Mouse (Mus musculus) C2C12 (cell line): ENCODE measurements around the gene Zfp316. TPM values are rescaled to one million over a fixed set of nuclear protein-coding genes. Genes with fewer than 3 reads are reported as not detected.

ENCODE experiments used
- H3K27me3 ChIP-seq: one replicate; pipeline ENCODE4 v1.6.1; 2011; ENCODE audit not compliant: control insufficient read depth, insufficient read depth, insufficient read length
- H3K36me3 ChIP-seq: one replicate; pipeline ENCODE4 v1.6.1; 2011; ENCODE audit not compliant: control insufficient read depth, insufficient read depth
- H3K4me3 ChIP-seq: one replicate; pipeline ENCODE4 v1.5.1; 2011; ENCODE audit warnings: mild to moderate bottlenecking, control low read depth; ENCODE audit not compliant: poor library complexity, insufficient read depth, severe bottlenecking
- H3K79me2 ChIP-seq: one replicate; pipeline ENCODE4 v1.6.1; 2011; ENCODE audit not compliant: control insufficient read depth, insufficient read depth
- H3K79me3 ChIP-seq: one replicate; pipeline ENCODE4 v1.6.1; 2011; ENCODE audit warnings: low read depth, control low read depth
- H3ac ChIP-seq: one replicate; pipeline ENCODE3; 2011; ENCODE audit warnings: low read depth; ENCODE audit not compliant: control insufficient read depth, insufficient read length
- CEBPB ChIP-seq: IDR thresholded peaks from one replicate; pipeline ENCODE4 v1.6.1; 2011; ENCODE audit warnings: low read depth, mild to moderate bottlenecking, control low read depth, moderate library complexity
- CTCF ChIP-seq: IDR thresholded peaks from one replicate; pipeline ENCODE4 v1.5.1; 2011; ENCODE audit not compliant: control insufficient read depth, insufficient read depth, insufficient read length
- FOSL1 ChIP-seq: IDR thresholded peaks from one replicate; pipeline ENCODE4 v1.8.0; 2011; ENCODE audit warnings: mild to moderate bottlenecking, low read length; ENCODE audit not compliant: poor library complexity, insufficient read depth, severe bottlenecking
- MAX ChIP-seq: IDR thresholded peaks from one replicate; pipeline ENCODE4 v1.6.1; 2011; ENCODE audit warnings: mild to moderate bottlenecking, control low read depth
- MYOD1 ChIP-seq: IDR thresholded peaks from one replicate; pipeline ENCODE4 v1.6.1; 2011; ENCODE audit warnings: low read depth; ENCODE audit not compliant: control insufficient read depth, insufficient read length
- MYOG ChIP-seq: IDR thresholded peaks from one replicate; pipeline ENCODE4 v1.6.1; 2011; ENCODE audit not compliant: control insufficient read depth, insufficient read length; ENCODE audit errors: extremely low read depth
- USF1 ChIP-seq: IDR thresholded peaks from one replicate; pipeline ENCODE4 v1.6.1; 2011; ENCODE audit warnings: low read depth, mild to moderate bottlenecking, control low read depth, moderate library complexity
- polyA plus RNA-seq: library from polyadenylated mRNA; unstranded; fragments of >200 nt; fragmentation: generic; extraction: Trizol; gene quantifications from one replicate; pipeline ENCODE4 v1.2.1, GENCODE M21; 2012; ENCODE audit warnings: missing spikeins

Gene Zfp316
- polyA plus RNA-seq, 1 experiment, result 3.8 TPM

DNA sequence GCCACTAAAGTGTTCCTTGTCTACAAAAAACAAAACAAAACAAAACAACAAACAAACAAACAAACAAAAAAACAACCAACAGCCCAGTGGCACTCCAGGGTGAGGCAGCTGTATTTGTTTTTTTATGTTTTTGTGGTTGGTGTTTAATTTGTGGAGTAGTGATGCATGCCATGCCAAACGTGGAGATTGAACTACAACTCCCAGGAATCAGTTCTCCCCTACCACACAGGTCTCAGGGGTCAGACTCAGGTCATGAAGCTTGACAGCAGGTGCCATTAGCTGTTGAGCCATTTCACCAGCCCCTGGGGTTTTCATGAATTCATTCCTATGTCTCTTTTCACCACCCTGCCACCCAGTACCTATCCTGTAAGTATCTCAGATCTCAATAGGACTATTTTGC, 4.4 kb downstream of the Zfp316 start:
- H3ac ChIP-seq, result no peak overlapping the region
- H3K79me2 ChIP-seq, result peaks cover 6% of the 10 kb centered on the region
- peaks cover 1% of the 10 kb centered on the region for H3K79me3 ChIP-seq
- no peak overlapping the region for H3K4me3 ChIP-seq
- peaks cover 5% of the 10 kb centered on the region for H3K36me3 ChIP-seq
- TF ChIP-seq USF1, result no peak
- no peaks in the 10 kb centered on the region for H3K27me3 ChIP-seq

DNA sequence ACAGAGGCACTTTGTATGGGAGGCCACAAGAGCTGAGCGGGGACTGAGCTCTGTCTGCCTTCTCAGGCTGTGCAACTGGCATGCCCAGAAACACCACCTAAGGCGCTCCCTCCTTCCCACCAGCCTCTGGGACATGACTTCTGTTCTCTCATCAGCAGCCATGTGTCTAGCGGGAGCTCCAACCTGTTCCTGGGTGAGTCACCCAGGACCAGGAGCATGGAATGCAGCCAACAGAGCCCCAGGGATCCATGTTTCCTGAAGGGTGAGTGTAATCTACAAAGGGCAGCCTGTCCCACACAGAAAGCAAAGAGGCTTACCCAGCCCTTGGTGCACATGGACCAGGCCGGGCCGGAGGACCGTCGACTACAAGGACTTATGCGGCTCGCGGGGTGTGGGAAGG, 5.1 kb downstream of the Zfp316 start:
- no peaks in the 10 kb centered on the region for H3K79me3 ChIP-seq
- H3ac ChIP-seq, result no peak overlapping the region
- H3K79me2 ChIP-seq, result no peaks in the 10 kb centered on the region
- TF ChIP-seq CTCF (no peak), MYOG (no peak), MYOD1 (no peak), USF1 (no peak)
- H3K27me3 ChIP-seq, result no peaks in the 10 kb centered on the region
- peaks cover 5% of the 10 kb centered on the region for H3K36me3 ChIP-seq
- no peak overlapping the region for H3K4me3 ChIP-seq

DNA sequence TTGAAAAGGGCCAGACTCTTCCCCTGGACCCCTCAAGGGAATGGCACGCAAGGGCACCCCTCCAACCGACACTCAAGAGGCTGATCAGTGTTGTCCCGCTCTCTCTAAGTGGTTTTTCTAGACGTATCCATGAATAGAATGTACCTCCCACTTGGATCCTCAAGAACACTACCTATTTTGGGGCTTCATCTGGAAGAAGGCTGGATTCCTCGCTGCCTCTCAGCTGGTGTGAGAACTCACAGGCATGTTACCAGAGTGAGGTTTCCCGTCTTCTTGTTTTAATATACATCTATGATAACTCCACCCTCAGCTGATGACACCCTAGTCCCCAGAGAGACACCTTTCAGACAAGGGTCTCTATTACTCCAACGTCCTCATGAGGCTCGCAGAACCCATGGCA, 8.2 kb downstream of the Zfp316 start:
- TF ChIP-seq CEBPB (no peak), USF1 (no peak), FOSL1 (no peak)
- no peaks in the 10 kb centered on the region for H3K27me3 ChIP-seq
- H3K4me3 ChIP-seq, result no peak overlapping the region
- H3K79me3 ChIP-seq, result no peaks in the 10 kb centered on the region
- peaks cover 5% of the 10 kb centered on the region for H3K36me3 ChIP-seq
- H3ac ChIP-seq, result no peak overlapping the region
- no peaks in the 10 kb centered on the region for H3K79me2 ChIP-seq

DNA sequence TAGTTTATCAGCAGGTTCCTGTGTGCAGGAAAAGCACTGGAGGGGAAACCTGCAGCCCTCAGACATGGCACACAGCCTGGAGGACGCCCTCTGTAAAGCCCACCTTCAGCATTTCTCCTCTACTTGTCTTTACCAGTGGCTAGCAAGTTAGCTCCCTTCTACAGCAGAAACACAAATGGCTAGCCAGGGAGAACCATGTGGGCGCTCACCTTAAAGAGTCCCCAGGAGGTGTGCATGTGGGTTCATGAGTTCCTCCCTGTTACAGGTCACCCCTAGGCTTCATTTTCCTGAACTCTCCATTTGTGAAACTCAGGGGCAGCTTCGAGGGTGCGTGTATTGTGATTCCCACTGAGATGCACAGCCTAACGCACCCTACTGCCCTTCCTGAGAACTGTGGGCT, 14.0 kb downstream of the Zfp316 start:
- no peak overlapping the region for H3ac ChIP-seq
- no peak overlapping the region for H3K4me3 ChIP-seq
- H3K27me3 ChIP-seq, result no peaks in the 10 kb centered on the region
- peaks cover 9% of the 10 kb centered on the region for H3K36me3 ChIP-seq
- TF ChIP-seq MYOD1, result no peak
- TF ChIP-seq CEBPB, result no peak
- no peak for TF ChIP-seq CTCF
- TF ChIP-seq MYOG, result no peak
- no peak for TF ChIP-seq FOSL1
- no peak for TF ChIP-seq USF1
- no peak for TF ChIP-seq MAX
- no peaks in the 10 kb centered on the region for H3K79me3 ChIP-seq
- H3K79me2 ChIP-seq, result no peaks in the 10 kb centered on the region

DNA sequence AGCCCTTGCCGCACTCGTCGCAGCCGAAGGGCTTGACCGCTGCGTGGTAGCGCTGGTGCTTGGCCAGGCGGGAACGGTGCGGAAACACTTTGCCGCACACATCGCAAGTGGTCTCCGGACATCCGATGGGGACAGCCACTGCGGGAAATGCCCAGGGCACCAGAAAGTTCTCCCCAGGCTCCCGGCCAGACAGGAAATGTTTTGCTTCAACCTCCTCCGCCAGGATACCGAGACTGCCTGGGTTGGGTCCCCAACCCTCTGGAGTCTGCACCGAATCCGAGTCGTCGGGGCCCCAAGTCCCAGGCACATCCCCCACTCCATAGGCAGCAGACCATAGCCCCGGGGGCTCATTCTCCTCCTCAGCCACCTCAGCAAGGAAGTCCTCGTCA, 14.7 kb downstream of the Zfp316 start:
- Histone ChIP-seq H3K4me3 (no peak overlapping the region), H3K36me3 (peaks cover 9% of the 10 kb centered on the region), H3ac (no peak overlapping the region), H3K79me2 (no peaks in the 10 kb centered on the region), H3K79me3 (no peaks in the 10 kb centered on the region), H3K27me3 (no peaks in the 10 kb centered on the region)
- TF ChIP-seq MYOD1, result no peak

DNA sequence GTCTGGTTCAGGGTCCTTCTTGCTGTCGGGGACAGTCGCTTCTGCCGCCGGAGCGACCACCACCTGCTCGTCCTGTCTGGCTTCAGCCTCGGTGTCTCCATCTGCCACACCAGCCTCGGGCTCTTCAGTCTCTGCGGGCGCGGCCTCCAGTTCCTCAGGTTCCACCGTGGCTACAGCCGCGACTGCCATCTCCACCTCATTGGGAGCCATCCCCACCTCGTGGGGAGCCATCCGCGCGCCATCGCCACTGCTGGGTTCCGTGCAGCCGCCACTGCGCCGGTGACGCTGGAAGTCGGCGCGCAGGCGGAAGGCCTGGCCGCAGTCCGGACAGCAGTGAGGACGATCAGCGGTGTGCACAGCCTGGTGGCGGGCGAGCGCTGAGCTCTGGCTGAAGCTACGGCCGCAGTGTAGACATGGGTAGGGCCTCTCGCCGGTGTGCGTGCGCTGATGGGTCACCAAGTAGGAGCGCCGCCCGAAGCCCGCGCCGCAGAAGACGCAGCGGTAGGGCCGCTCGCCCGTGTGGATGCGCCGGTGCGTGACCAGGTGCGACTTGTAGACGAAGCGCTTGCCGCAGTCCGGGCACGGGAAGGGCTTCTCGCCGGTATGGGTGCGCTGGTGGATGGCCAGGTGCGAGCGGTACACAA, 15.2 kb downstream of the Zfp316 start:
- no peaks in the 10 kb centered on the region for H3K79me2 ChIP-seq
- no peaks in the 10 kb centered on the region for H3K27me3 ChIP-seq
- H3K4me3 ChIP-seq, result no peak overlapping the region
- no peaks in the 10 kb centered on the region for H3K79me3 ChIP-seq
- no peak overlapping the region for H3ac ChIP-seq
- no peak for TF ChIP-seq CTCF
- TF ChIP-seq MYOD1, result no peak
- no peak for TF ChIP-seq CEBPB
- TF ChIP-seq MYOG, result no peak
- no peak for TF ChIP-seq USF1
- no peak for TF ChIP-seq FOSL1
- TF ChIP-seq MAX, result no peak
- H3K36me3 ChIP-seq, result peaks cover 9% of the 10 kb centered on the region

DNA sequence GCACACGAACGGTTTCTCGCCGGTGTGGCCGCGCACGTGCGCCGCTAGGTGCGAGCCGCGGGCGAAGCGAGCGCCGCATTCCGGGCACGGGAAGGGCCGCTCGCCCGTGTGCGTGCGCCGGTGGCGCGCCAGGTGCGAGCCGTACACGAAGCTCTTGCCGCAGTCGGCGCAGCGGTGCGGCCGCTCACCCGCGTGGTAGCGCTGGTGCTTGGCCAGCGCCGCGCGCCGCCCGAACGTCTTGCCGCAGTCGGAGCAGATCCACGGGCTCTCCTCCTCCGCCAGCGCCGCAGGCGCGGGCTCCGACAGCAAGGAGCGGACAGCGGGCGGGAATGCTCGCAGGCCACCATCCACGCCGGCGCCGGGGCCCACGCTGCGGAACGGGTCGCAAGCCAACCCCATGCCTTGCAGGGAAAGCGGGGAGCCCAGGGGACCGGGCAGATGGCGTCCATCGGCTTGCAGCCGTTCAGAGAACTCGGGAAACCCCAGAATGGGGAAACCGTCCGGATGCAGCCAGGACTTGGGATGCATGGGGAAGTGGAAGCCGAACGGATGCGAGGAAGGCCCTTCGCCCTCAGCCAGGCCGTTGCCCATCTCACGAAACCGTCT, 15.8 kb downstream of the Zfp316 start:
- Histone ChIP-seq H3K79me2 (no peaks in the 10 kb centered on the region), H3K4me3 (no peak overlapping the region), H3ac (no peak overlapping the region), H3K79me3 (no peaks in the 10 kb centered on the region), H3K27me3 (no peaks in the 10 kb centered on the region), H3K36me3 (peaks cover 9% of the 10 kb centered on the region)
- TF ChIP-seq MYOG (no peak), FOSL1 (no peak), CTCF (no peak), USF1 (no peak), MYOD1 (no peak), MAX (no peak), CEBPB (no peak)
